Mouse (Mus musculus) right cerebral cortex, postnatal 10 days (tissue): Measurements from ENCODE around the gene Fth1.
"Not testable (repeated sequence)": the region's sequence is repeated elsewhere in the genome, so short reads cannot be mapped to it uniquely, and the experiment has no call there.

ENCODE experiments used
- DNase-seq, 2 experiments: peaks; one replicate each; pipeline ENCODE4 v3.0.0; 2021; ENCODE audit warnings: low spot score in 2 of 2

The Fth1 gene

DNA sequence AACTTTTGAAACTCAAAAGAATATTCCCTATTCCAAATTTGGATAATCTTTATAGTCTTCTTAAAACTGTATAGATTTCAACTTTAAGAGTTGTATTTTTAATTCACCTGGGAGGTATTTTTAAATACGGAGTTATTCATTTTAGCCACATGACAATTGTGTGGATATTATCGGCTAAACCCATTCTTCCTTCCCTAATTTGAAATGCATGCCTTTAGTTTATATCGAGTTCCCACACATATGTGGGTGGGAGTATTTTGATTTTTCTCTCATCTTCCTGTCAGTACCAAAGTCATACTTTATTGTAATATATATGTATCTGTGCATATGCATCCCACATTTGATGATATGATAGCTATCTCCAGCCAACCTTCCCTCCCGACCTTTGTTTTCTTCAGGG lies at the start of gene Fth1:
TSS of gene Fth1 (plus strand) at position 341 of the 400 bp plus-strand sequence.
- no peak for DNase-seq

DNA sequence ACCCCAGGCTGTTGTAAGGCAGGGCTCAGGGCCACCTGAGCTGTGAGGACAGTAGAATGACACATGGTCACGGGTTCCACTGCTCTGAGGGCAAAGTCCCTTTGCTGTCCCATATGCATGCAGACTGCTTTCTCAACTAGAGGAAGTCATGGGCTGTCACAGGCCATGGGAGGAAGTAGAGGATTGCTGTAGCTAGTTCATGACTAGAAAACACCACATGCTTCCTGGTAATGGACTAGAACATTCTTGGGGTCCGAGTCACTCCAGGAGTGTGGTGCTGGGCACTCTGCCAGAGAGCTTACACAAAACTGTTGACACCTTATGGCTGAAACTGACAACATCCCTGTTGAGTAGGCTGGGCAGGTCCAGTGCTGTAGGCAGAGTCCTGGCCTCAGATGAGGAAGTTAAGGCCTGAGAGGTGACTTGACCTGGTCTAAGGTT lies 49.2 kb upstream of the Fth1 start:
- not testable (repeated sequence) for DNase-seq

DNA sequence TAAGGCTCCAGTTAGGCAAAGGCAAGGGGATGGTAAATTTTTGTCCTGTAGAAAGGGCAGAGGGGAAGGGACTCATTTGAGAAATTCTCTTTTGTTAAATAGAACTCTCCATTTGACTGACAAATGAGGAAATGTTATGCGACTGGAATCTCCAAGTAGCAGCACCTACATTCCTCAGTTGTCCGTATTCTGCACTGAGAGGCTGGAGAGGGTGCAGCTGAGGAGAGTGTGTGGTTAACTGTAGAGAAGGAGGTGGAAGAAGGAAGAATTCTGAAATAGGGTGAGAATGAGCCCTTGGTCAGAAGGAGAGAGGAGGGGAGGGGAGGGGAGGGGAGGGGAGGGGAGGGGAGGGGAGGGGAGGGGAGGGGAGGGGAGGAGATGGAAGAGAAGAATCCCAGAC lies 46.5 kb upstream of the Fth1 start:
- DNase-seq = no peak

DNA sequence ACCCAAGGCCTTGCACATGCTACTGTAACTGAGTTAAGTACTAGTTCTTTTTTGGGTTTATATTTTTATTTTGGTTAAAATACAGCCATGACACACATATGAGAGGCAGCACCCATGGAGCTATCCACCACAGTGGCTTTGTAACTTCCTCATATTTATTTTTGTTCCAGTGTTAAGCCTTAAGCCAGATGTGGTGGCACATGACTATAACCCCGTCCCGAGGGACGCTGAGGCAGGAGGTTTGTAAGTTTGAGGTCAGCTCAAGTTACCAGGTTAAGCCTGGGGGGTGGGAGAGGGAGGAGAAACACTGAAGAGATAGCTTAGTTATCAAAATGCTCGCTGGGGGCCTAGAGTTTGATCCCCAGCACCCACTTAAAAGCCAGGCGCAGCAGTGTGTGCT lies 43.8 kb upstream of the Fth1 start:
- no peak for DNase-seq

DNA sequence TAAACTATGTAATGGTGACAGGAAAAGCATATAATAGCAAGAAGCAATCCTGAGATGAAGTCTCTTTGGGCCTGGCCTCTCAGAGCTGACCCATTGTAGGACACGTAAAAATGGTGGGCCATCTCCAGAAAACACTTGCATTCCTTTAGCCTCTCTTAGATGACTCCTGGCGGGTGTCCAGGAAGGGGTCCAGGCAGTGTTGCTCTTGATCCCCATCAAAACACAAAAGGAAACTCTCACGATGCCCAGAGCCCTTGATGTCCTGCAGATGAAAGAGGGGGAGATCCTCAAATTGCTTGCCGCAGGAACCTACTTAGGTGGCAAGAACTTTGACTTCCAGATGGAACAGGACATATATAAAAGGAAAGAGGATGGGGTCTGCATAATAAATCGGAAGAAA lies 43.0 kb upstream of the Fth1 start:
- DNase-seq = no peak

DNA sequence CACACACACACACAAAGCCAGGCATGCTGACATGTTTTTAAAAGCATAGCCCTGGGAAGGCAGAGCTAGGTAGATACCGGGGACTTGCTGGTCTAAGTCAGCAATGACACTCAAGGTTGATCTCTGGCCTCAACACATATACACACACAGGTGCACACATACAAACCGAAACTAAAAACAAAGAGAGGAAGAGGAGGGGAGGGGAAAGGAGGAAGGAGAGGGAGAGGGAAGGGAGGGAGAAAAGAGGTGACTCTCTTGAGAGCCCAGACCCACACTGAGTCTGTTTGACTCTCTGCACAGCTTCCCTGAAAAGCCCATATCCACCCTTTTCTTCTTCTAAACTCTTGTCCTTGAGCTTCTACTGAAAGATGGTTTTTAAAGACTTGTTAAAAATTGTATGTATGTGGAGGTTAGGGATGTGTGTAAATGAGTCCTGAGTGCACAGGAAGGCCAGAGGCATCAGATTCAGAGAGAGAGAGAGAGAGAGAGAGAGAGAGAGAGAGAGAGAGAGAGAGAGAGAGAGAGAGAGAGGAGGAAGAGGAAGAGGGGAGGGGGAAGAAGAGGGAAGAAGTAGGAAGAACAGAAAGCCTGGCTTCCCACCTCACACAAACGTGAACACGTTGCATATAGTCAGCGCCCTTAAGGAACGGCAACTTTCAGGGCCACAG lies 42.1 kb upstream of the Fth1 start:
- DNase-seq = no peak

DNA sequence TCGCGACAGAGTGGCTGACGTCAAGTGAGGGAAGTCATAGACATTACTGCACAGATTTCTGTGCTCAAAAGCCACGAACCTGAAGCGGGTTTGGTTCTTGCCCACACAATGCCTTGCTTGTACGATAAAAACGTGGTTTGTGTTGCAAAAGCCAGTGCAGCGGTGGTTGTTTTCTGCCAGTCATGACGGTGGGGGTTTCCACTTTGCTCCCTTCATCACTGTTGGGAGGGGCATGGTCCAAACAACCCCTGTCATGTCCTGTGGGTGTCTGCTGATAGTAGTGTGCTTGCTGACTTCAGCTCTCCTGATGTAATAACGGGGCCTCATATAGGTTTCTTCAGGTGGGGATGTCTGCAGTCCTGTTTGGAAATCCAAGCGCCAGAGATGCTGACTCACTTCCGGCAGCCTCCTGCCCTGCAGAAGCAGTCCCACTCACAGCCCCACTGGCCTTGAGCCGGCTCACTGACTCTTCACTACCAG lies 41.5 kb upstream of the Fth1 start:
- no peak for DNase-seq

DNA sequence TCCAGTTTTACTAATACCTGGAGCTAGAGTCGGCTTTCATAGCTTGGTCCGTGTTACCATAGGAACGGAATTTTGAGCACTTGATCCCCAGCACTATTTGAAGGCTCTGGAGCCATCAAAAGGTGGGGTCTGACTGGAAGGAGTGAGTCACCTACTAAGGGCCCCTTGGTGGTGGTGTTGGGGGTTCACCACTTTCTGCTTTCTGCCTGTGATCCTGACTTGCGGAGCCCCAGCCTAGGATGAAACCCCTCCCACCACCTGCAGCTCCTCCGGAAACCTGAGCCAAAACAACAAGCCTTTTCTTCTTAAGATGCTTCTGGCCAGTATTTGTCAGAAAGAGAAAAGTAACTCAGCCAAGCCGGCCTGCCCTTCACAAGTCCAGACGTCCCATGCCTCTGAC lies 40.6 kb upstream of the Fth1 start:
- no peak for DNase-seq

DNA sequence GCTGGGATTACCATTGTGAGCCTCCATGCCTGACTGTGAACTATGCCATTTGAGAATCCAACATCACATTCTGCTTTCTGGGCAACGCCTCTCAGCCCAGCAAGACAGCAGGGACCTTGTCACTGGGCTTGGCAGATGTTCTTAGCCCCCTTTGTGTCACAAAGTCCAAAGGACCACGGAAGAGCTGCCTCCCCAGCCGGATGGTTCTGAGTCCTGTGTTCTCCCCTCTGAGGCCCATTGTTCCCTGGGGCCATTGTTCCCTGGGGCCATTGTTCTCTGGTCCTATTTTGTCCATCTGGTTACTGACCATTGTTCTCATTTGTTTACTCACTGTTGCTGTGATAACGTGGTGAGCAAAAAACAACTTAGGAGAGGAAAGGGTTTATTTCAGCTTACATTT lies 39.5 kb upstream of the Fth1 start:
- DNase-seq = no peak

DNA sequence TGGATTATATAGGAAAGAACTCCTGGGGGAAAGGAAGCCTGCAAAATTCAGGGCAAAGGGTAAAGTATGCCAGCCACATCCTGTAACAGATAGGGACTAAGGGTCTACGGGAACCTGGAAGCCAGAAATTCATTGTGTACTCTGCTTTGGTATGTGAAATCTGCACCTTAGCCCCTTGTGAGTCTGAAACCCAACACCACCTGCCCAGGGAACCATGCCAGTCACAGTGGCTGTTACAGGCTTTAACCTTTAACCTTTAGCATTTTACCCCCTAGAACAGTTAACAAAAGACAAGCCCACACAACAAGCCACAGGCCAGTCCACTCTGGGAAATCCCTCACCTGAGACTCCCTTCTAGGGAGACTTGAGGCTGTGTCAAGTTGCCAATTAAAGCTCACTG lies 38.6 kb upstream of the Fth1 start:
- DNase-seq = no peak

DNA sequence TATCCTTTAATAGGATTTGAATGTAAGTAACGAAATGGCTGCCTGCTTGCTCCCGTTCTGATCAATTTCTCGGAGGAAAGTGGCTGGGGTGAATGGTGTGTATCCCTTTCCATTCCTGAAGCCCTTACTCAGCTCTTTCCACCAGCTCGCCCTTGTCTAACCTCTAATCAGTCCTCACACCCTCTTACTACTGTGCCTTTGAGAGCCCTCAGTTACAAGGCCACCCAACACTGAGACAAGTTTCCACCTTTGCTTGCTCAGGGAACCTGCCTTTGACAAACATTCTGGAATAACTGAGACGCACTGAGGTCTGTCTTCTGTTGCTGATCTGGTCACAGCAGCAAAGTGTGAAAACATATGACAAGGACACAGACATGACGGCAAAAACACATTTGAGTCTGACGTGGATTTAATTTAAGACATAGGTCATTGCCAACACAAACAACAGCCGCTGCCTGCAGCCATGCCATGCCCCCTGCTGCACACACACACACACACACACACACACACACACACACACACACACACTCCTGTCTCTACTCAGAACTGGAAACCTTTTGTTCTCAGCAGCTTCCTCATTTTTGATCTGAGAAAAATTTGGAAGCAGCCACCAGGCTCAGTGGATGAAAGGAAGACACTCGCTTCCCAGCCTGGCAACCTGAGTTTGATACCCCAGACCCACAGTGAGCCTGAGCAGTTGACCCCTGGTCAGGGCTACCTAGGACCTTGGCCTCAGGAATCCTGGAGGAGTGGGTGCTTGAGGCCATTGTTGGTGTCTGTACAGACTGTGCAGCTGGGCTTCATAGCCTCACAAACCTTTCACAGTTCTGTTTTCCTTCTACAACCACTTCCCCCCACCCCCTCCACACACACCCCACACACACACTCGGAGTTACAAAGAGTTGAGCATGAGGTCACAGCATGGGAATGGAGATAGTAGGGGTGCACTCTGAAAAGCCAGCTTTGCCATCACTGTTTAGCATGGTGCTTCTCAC lies 37.6 kb upstream of the Fth1 start:
- peak in 1 of 2 experiments; percentile 21 for DNase-seq

DNA sequence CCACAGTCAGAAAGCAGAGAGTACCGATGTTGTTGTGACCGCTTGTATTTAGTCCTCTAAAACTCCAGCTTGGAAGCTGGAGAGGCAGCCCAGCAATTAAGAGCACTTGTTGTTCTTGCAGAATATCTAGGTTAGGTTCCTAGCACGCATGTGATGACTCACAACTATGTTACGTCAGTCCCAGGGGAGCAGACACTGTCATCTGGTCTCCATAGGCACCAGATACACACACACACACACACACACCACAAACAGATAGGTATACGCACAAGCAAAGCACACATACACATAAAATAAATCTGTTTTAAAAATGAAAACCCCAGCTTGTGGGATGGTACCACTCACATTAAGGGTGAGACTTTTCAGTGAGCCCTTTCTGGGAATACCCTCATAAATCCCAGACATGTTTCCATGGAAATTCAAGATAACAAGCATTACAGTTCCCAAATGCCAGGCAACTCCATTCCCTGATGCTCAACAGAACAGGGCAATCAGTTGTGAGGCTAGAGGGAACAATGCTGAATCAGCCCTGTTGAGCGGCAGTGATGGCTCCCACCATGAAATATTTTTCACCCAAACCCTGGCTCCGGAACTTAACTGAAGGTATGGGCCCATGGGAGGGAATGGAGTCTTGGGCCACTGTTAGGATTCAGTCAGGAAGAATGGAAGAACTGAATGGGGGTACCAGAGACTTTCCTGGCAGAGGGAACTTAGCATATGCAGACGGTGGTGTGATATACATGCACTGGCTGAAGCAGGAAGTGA lies 34.4 kb upstream of the Fth1 start:
- DNase-seq = no peak

DNA sequence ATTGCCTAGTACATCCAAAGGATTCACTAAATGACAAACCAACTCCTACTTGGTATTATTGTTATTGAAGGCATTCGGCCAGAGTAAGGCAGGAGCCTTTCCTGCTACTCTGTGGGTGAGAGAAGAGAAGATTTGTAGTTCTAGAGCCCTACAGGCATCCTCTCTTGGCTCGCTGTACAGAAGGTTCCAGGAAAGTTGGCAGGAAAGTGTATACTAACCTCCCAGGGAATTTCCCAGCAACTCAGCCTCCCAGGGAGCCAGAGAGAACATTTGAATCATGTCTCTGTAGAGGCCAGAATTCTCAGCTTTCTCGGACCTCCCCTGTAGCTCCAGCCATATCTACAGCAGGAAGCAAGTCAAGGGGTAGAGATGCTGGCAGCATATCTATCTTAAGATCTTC lies 33.4 kb upstream of the Fth1 start:
- DNase-seq = peak in 1 of 2 experiments; percentile 44

DNA sequence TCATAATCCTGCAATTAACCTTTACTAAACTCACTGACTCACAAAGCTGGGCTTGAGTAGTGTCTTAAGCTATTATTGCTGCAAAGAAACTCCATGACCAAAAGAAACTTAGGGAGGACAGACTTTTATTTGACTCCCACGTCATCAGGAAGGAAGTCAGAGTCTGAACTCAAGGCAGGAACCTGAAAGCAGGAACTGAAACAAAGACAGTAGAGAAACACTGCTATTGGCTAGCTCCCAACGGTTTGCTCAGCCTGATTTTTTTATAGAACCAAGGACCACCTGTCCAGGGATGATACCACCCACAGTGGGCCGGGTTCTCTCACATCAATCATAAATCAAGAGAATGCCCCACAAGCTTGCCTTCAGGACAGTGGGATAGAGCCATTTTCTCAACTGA lies 28.0 kb upstream of the Fth1 start:
- DNase-seq = no peak

DNA sequence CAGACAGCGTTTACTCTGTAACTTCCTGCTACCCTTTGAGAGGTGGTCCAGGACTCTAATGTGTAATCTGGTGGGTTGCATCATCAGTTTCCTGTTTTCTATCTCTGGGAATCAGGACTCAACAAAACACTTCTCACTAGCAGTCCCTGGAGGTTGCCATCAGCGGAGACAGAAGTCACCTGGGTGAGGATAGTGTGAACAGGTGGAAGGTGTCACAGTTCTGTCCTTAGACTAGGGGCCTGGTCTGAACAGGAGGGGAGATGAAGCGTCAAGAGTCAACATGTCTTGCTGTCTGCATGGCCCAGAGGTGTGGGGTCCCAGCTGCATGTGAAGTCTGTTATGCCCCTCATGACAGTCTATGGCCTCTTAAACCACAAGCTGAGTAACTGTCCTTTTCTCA lies 27.5 kb upstream of the Fth1 start:
- DNase-seq = no peak

DNA sequence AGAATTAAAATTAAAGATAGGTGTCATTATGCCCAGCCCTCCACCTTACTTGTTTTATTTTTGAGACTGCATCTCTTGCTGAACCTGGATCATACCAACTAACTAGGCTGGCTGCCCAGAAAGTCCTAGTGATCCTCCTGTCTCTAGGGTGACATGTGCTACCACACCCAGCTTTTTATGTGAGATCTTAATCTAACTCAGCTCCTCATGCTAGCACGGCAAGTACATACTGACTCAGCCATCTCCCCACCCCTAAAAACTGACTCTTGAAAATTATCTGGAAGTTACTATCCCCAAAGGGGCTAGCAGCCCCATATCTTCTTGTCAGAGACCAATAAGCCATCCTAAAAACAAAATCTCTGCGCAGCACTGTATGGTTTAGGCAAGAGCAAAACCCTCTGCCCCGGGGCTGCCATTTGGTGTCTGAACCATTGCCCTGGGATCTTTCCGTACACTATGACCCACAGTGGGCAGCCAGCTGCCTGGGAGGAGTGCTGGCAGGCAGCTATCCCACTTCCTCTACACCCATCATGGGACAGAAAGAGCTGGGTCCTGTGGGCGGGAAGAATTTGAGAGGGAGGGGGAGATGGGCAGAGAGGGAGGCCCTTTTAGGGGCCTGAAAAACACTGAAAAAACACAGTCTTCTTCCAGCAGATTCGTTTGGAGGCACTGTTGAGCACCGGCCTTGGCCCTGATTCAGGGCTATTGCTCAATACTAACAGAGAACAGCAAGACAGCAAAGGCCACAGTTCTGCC lies 26.2 kb upstream of the Fth1 start:
- peak; percentile 72 to 76 for DNase-seq

DNA sequence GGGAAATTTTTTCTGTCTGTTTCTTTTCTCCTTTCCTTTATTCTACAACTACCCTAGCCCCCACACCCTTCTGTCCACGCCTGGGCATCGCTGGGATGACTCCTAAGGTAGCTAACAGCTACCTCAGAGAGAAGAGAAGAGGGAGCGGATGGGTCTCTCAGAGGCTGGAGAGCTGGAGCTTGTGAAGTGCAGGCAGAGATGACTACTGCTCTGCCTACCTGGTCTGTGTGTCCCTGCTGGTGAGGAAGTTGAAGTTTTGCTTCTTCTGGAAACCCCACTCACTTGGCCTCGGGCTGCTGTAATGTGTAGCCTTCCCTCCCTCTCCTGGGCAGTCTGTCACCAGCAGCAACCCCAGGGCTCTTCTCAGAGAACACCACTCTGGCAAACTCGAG lies 25.6 kb upstream of the Fth1 start:
- no peak for DNase-seq

DNA sequence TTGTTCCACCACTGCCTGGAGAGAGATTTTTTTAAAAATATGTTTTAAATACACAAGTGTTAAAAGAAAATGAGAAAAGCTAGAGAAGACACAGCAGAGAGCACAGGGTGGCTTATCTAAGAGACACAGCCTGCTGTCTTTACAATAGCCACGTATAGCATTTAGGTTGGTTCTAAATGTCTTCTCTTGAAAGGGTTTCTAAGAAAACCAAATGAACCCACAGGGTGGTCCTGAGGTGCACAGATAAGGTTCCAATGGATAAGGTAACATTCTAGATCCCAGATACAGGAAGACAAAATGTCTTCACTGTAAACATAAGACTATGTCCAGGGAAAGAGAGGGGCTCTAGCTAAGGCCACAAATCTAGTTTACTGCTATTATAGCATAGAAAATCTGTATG lies 25.0 kb upstream of the Fth1 start:
- no peak for DNase-seq

DNA sequence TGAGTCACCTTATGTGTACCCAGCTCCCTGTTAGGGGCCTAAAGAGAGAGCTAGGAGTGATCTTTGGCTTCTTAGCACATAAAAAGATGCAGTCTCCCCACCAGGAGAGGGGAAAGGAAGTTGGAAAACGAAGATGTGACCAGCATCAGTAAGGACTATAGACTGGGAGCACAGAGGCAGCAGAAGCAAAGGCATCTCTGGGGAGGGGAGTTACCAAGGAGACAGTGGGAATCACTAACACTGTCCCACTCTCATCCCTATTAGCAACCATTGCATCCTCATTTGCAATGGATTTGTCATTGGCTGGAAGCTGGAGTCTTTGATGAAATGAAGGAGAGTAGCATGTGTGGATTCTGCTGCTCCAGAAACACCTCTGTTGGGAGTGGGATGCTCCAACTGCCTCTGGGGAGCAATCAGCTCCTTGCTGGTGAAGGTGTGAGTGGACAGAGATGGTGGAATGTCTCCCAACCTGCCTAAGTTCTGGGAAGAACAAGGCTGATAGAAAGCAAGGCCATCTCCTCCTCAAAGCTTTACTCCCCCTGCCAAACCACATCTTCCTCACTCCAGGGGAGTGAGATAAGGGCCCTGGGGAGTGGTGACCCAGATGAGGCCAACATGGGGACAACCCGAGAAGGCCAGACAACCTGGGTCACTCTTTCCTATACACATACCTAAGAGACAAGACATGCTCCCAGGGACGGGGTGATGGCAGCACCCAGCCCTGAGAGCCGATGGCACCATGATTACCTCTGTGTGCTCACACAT lies 23.6 kb upstream of the Fth1 start:
- DNase-seq = no peak

DNA sequence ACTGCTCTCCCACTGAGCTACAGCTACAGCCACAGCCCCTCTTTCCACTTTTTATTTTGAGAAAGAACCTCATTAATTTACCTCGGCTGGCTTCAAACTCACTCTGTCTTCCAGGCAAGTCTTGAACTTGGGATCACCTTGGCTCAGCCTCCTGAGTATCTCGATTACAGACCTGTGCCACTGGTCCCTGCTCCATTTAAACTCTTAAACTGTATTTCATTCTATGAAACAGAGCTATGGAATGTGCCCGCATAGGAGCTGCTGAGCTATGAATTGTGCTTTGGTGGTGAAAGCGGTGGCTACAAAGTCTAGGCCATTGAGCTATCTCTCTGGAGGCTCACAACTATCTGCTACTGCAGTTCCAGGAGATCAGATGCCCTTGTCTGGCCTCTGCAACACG lies 22.4 kb upstream of the Fth1 start:
- no peak for DNase-seq

DNA sequence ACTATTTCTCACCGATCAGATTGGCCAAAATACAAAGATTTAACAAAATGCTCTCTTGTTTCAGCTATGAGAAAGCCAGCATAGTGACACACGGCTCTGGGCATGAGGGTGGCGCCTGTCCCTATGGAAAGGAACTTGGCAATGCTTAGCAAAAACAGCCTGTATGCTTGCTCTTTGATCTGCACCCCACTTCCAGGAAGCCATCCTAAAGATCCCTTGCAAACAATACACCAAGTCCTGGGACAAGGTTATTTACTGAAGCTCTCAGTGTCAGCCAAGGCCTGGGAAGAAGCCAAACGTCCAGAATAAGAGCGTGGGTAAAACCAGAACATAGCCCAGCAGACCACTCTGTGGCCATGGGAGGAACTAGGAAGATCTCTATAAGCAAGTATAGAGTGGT lies 19.6 kb upstream of the Fth1 start:
- no peak for DNase-seq
